Mouse (Mus musculus) C2C12 (cell line): ENCODE data around the gene Mtfr1l. TPM values are rescaled to one million over a fixed set of nuclear protein-coding genes. Genes with fewer than 3 reads are reported as not detected.

Experiments used
- H3K27me3 ChIP-seq: one replicate; pipeline ENCODE4 v1.6.1; 2011; ENCODE audit not compliant: control insufficient read depth, insufficient read depth, insufficient read length
- H3K36me3 ChIP-seq: one replicate; pipeline ENCODE4 v1.6.1; 2011; ENCODE audit not compliant: control insufficient read depth, insufficient read depth
- H3K4me3 ChIP-seq: one replicate; pipeline ENCODE4 v1.5.1; 2011; ENCODE audit warnings: mild to moderate bottlenecking, control low read depth; ENCODE audit not compliant: poor library complexity, insufficient read depth, severe bottlenecking
- H3K79me2 ChIP-seq: one replicate; pipeline ENCODE4 v1.6.1; 2011; ENCODE audit not compliant: control insufficient read depth, insufficient read depth
- H3K79me3 ChIP-seq: one replicate; pipeline ENCODE4 v1.6.1; 2011; ENCODE audit warnings: low read depth, control low read depth
- H3ac ChIP-seq: one replicate; pipeline ENCODE3; 2011; ENCODE audit warnings: low read depth; ENCODE audit not compliant: control insufficient read depth, insufficient read length
- CEBPB ChIP-seq: IDR thresholded peaks from one replicate; pipeline ENCODE4 v1.6.1; 2011; ENCODE audit warnings: low read depth, mild to moderate bottlenecking, control low read depth, moderate library complexity
- CTCF ChIP-seq: IDR thresholded peaks from one replicate; pipeline ENCODE4 v1.5.1; 2011; ENCODE audit not compliant: control insufficient read depth, insufficient read depth, insufficient read length
- FOSL1 ChIP-seq: IDR thresholded peaks from one replicate; pipeline ENCODE4 v1.8.0; 2011; ENCODE audit warnings: mild to moderate bottlenecking, low read length; ENCODE audit not compliant: poor library complexity, insufficient read depth, severe bottlenecking
- MAX ChIP-seq: IDR thresholded peaks from one replicate; pipeline ENCODE4 v1.6.1; 2011; ENCODE audit warnings: mild to moderate bottlenecking, control low read depth
- MYOD1 ChIP-seq: IDR thresholded peaks from one replicate; pipeline ENCODE4 v1.6.1; 2011; ENCODE audit warnings: low read depth; ENCODE audit not compliant: control insufficient read depth, insufficient read length
- MYOG ChIP-seq: IDR thresholded peaks from one replicate; pipeline ENCODE4 v1.6.1; 2011; ENCODE audit not compliant: control insufficient read depth, insufficient read length; ENCODE audit errors: extremely low read depth
- USF1 ChIP-seq: IDR thresholded peaks from one replicate; pipeline ENCODE4 v1.6.1; 2011; ENCODE audit warnings: low read depth, mild to moderate bottlenecking, control low read depth, moderate library complexity
- long read RNA-seq, 2 experiments: library from polyadenylated mRNA; unstranded; transcript quantifications; one replicate each; pipeline ENCODE4 v2.0.0; 2019 to 2020
- polyA plus RNA-seq: library from polyadenylated mRNA; unstranded; fragments of >200 nt; fragmentation: generic; extraction: Trizol; gene quantifications from one replicate; pipeline ENCODE4 v1.2.1, GENCODE M21; 2012; ENCODE audit warnings: missing spikeins

Gene Mtfr1l
- polyA plus RNA-seq = 66.6 TPM
- long read RNA-seq, experiment 1, transcript Mtfr1l-201 (7 exons, 2,025 nt) = major isoform, 55 of 199 reads
- long read RNA-seq, experiment 1, transcript Mtfr1l-202 (7 exons, 1,969 nt) = major isoform, 55 of 199 reads
- long read RNA-seq, experiment 1, partial matches to known transcripts = 52 of 199 reads
- long read RNA-seq, experiment 1, other reads (novel, unspliced or antisense) = 37 of 199 reads
- long read RNA-seq, experiment 2, transcript Mtfr1l-201 (7 exons, 2,025 nt) = minor isoform, 119 of 478 reads
- long read RNA-seq, experiment 2, transcript Mtfr1l-202 (7 exons, 1,969 nt) = major isoform, 202 of 478 reads
- long read RNA-seq, experiment 2, partial matches to known transcripts = 72 of 478 reads
- long read RNA-seq, experiment 2, other reads (novel, unspliced or antisense) = 83 of 478 reads

GRCm38 (mm10) chr4:134534932-134535786, at the start of gene Mtfr1l:
Mtfr1l (minus strand) TSS chr4:134535387.
- Histone ChIP-seq H3ac (peak within 1 kb of the TSS; percentile 83), H3K27me3 (no peaks in the 10 kb centered on the region), H3K4me3 (peak within 1 kb of the TSS; percentile 75), H3K36me3 (peaks cover 21% of the 10 kb centered on the region), H3K79me2 (peaks cover 31% of the 10 kb centered on the region), H3K79me3 (peaks cover 6% of the 10 kb centered on the region)
- no peak for TF ChIP-seq CEBPB
- no peak for TF ChIP-seq FOSL1
- no peak for TF ChIP-seq MYOG

GRCm38 (mm10) chr4:134583513-134583912, 48.3 kb upstream of the Mtfr1l start:
- H3K4me3 ChIP-seq = no peak overlapping the region
- no peaks in the 10 kb centered on the region for H3K36me3 ChIP-seq
- TF ChIP-seq MYOD1 = no peak
- no peak for TF ChIP-seq MAX
- TF ChIP-seq CTCF = peak; percentile 3
- TF ChIP-seq FOSL1 = no peak
- no peak overlapping the region for H3ac ChIP-seq
- no peaks in the 10 kb centered on the region for H3K79me3 ChIP-seq
- H3K27me3 ChIP-seq = no peaks in the 10 kb centered on the region
- no peaks in the 10 kb centered on the region for H3K79me2 ChIP-seq

GRCm38 (mm10) chr4:134581365-134581764, 46.2 kb upstream of the Mtfr1l start:
- Histone ChIP-seq H3K79me3 (no peaks in the 10 kb centered on the region), H3ac (no peak overlapping the region), H3K4me3 (no peak overlapping the region), H3K27me3 (no peaks in the 10 kb centered on the region), H3K79me2 (no peaks in the 10 kb centered on the region), H3K36me3 (no peaks in the 10 kb centered on the region)
- no peak for TF ChIP-seq USF1
- no peak for TF ChIP-seq MYOG
- TF ChIP-seq MYOD1 = no peak
- no peak for TF ChIP-seq FOSL1
- TF ChIP-seq CEBPB = no peak
- TF ChIP-seq MAX = no peak
- TF ChIP-seq CTCF = no peak

GRCm38 (mm10) chr4:134580351-134581148, 45.4 kb upstream of the Mtfr1l start:
- H3K79me2 ChIP-seq = no peaks in the 10 kb centered on the region
- H3ac ChIP-seq = no peak overlapping the region
- TF ChIP-seq MYOD1 (no peak), CTCF (no peak), CEBPB (no peak), USF1 (no peak), MYOG (no peak), MAX (no peak), FOSL1 (no peak)
- H3K79me3 ChIP-seq = no peaks in the 10 kb centered on the region
- H3K27me3 ChIP-seq = no peaks in the 10 kb centered on the region
- H3K4me3 ChIP-seq = no peak overlapping the region
- no peaks in the 10 kb centered on the region for H3K36me3 ChIP-seq

GRCm38 (mm10) chr4:134579620-134580019, 44.4 kb upstream of the Mtfr1l start:
- H3K4me3 ChIP-seq = no peak overlapping the region
- TF ChIP-seq MYOG (no peak), FOSL1 (no peak)
- H3K36me3 ChIP-seq = no peaks in the 10 kb centered on the region

More at GRCm38 (mm10) chr4:134579620-134580019, 44.4 kb upstream of the Mtfr1l start:
- no peak overlapping the region for H3ac ChIP-seq
- no peaks in the 10 kb centered on the region for H3K79me3 ChIP-seq
- no peaks in the 10 kb centered on the region for H3K79me2 ChIP-seq
- no peaks in the 10 kb centered on the region for H3K27me3 ChIP-seq
